19 mouse cellular contexts compared by ENCODE assay signal in genomic region chr14:49309670-49310069, GRCm38 (mm10).
DNase-seq lines count a peak whose midpoint lies in the region; ATAC-seq and TF ChIP-seq lines count a peak whose summit lies in the region.
"Had no signal": no experiment of that assay in that cellular context is flagged by ENCODE, and none has a peak within 500 bp of the region (broad histone marks: within the 10 kb centered on the region; RNA-seq: fewer than 3 reads in every experiment).

No protein-coding gene starts in this region.

- CTCF ChIA-PET in Patski (lab: Charles Lee), result interaction anchor here (1.5 kb wide), 1 partner anchor 72 kb away, joined by 3 read pairs; no protein-coding TSS in a partner anchor

- 61% methylated on average over 2 of the region's 2 CpGs for WGBS in midbrain, embryonic 11.5 days
- 53% methylated on average over 2 of the region's 2 CpGs for WGBS in midbrain, embryonic 13.5 days

- H3K4me2 ChIP-seq in midbrain, embryonic 11.5 days, result no peak overlapping the region
- no peak overlapping the region for H3K4me2 ChIP-seq in midbrain, embryonic 13.5 days (replicated peaks)

- in situ Hi-C loops in Patski (cut with MboI; ENCODE audit: low pct_unique_long_range_greater_than_20kb), result no loop called here

- TF ChIP-seq CTCF in Patski (IDR thresholded peaks at IDR 0.05), result no peak

- peak; percentile 87 for DNase-seq in midbrain, embryonic 11.5 days (ENCODE audit: low spot score, missing footprints)
- peak; percentile 33 for DNase-seq in Patski (ENCODE audit: low read depth, low spot score)
- no peak for DNase-seq in right cerebral cortex, adult 2 months (ENCODE audit: low spot score in 2 of 2)
- DNase-seq: adrenal gland, adult 2 months; adrenal gland, adult 8-10 months; adrenal gland, postnatal 10 days; adrenal gland, postnatal 14 days; adrenal gland, postnatal 25 days; adrenal gland, postnatal 36 days; B cell, adult 2 months; cerebellum, adult 11 months; cerebellum, adult 11-12 months; cerebellum, adult 18-20 months; cerebellum, adult 2 months had no signal

- H3K36me3 ChIP-seq in midbrain, embryonic 11.5 days (ENCODE audit: control insufficient read depth, insufficient read depth, low read length), result no peaks in the 10 kb centered on the region
- no peaks in the 10 kb centered on the region for H3K36me3 ChIP-seq in midbrain, embryonic 13.5 days
- H3K36me3 ChIP-seq: G1E had no signal

- no peaks in the 10 kb centered on the region for H3K9me3 ChIP-seq in midbrain, embryonic 11.5 days (ENCODE audit: control insufficient read depth, low read length)
- no peaks in the 10 kb centered on the region for H3K9me3 ChIP-seq in midbrain, embryonic 13.5 days
- H3K9me3 ChIP-seq: G1E had no signal

- H3K27me3 ChIP-seq in midbrain, embryonic 11.5 days (ENCODE audit: control insufficient read depth, insufficient read depth, low read length), result no peaks in the 10 kb centered on the region
- H3K27me3 ChIP-seq in midbrain, embryonic 13.5 days, result 0 out of 2 replicates have a peak, but pooled peaks cover 3% of the 10 kb centered on the region
- H3K27me3 ChIP-seq in Patski, result no peaks in the 10 kb centered on the region
- H3K27me3 ChIP-seq: CH12.LX had no signal

- no peak overlapping the region for H3K27ac ChIP-seq in midbrain, embryonic 11.5 days (ENCODE audit: low read depth, low read length)
- H3K27ac ChIP-seq in midbrain, embryonic 13.5 days, result no peak overlapping the region

- POLR2A ChIA-PET in Patski (lab: Charles Lee), result no interaction called here

- H3K4me3 ChIP-seq in midbrain, embryonic 11.5 days (ENCODE audit: low read depth, low read length), result no peak overlapping the region
- no peak overlapping the region for H3K4me3 ChIP-seq in midbrain, embryonic 13.5 days (replicated peaks)

- peaks cover 19% of the 10 kb centered on the region for H3K4me1 ChIP-seq in midbrain, embryonic 11.5 days (ENCODE audit: control insufficient read depth, insufficient read depth, low read length)
- peaks cover 16% of the 10 kb centered on the region for H3K4me1 ChIP-seq in midbrain, embryonic 13.5 days (replicated peaks)

- H3K9ac ChIP-seq in midbrain, embryonic 11.5 days (ENCODE audit: low read length), result no peak overlapping the region
- H3K9ac ChIP-seq in midbrain, embryonic 13.5 days (replicated peaks), result no peak overlapping the region

- no peak for ATAC-seq in midbrain, embryonic 11.5 days (ENCODE audit: low FRiP score)
- ATAC-seq in midbrain, embryonic 13.5 days, result no peak
- ATAC-seq in Patski, result peak; percentile 95
- ATAC-seq: activated CD4-positive, CD25-positive, alpha-beta regulatory T cell, adult 4 months; CD4-positive, CD25-positive, alpha-beta regulatory T cell, adult 4 months had no signal

Comparison
In these comparisons a context has a peak if more than half of its experiments do, and no peak if none do; other contexts are left out.
1. DNase-seq: peak in midbrain, embryonic 11.5 days (single experiment) and Patski (single experiment); none in right cerebral cortex, adult 2 months (0 of 2).